ENCODE assay signal across 9 mouse cellular contexts in the genomic region with DNA sequence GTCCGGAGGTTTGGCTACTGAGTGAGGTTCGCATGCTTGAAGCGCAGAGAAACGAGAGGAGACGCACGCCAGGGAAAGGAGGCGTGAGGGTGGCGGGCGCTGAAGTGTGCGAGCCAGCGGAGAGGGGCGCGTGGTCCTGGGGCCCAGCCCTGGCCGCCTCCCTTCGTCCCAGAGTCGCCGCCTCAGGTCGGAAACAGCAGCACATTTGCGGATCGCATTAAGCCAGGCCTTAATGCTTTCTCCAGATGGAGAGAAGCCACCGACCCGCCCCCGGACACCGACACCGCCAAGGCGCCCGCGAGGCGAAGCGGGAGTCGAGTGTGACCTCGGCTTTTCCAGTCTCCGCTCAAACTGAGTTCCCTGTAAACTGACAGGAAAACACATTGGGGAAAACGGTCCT. TPM values are rescaled to one million over a fixed set of nuclear protein-coding genes. Genes with fewer than 3 reads are reported as not detected.
DNase-seq lines count a peak whose midpoint lies in the region; ATAC-seq and TF ChIP-seq lines count a peak whose summit lies in the region.
"Had no signal": no experiment of that assay in that cellular context is flagged by ENCODE, and none has a peak within 500 bp of the region (broad histone marks: within the 10 kb centered on the region; RNA-seq: fewer than 3 reads in every experiment).

No protein-coding gene starts in this region.

- peaks cover 14% of the 10 kb centered on the region for H3K4me1 ChIP-seq in forebrain, embryonic 12.5 days
- H3K4me1 ChIP-seq in heart, postnatal 0 days (ENCODE audit: control insufficient read depth, insufficient read depth): no peaks in the 10 kb centered on the region
- H3K4me1 ChIP-seq in lung, embryonic 15.5 days: peaks cover 17% of the 10 kb centered on the region

- TF ChIP-seq CTCF in heart, postnatal 0 days (IDR thresholded peaks at IDR 0.05; ENCODE audit: low read depth): no peak

- peaks cover 61% of the 10 kb centered on the region for H3K27me3 ChIP-seq in forebrain, embryonic 12.5 days
- H3K27me3 ChIP-seq in heart, postnatal 0 days (ENCODE audit: control insufficient read depth, insufficient read depth, low read length): peaks cover 26% of the 10 kb centered on the region
- peaks cover 65% of the 10 kb centered on the region for H3K27me3 ChIP-seq in lung, embryonic 15.5 days

- H3K4me3 ChIP-seq in forebrain, embryonic 12.5 days (replicated peaks): peak overlapping the region; percentile 47
- peak overlapping the region; percentile 57 for H3K4me3 ChIP-seq in heart, postnatal 0 days (ENCODE audit: low read depth, low read length)
- peak overlapping the region; percentile 54 for H3K4me3 ChIP-seq in lung, embryonic 15.5 days

- WGBS in forebrain, embryonic 12.5 days: 2% methylated on average over 34 of the region's 34 CpGs
- 1% methylated on average over 31 of the region's 34 CpGs for WGBS in heart, postnatal 0 days
- WGBS in lung, embryonic 15.5 days: 1% methylated on average over 32 of the region's 34 CpGs

- 0 out of 2 replicates have a peak, but pooled peaks have one; percentile 28 for ATAC-seq in forebrain, embryonic 12.5 days (ENCODE audit: low FRiP score)
- peak; percentile 35 for ATAC-seq in heart, postnatal 0 days (ENCODE audit: insufficient read depth, low read depth)
- no peak for ATAC-seq in lung, embryonic 15.5 days (ENCODE audit: borderline replicate concordance, extremely low read depth, low FRiP score, low TSS enrichment)
- ATAC-seq in granulocyte monocyte progenitor cell, adult 5-6 weeks (replicated peaks; ENCODE audit: poor library complexity, severe bottlenecking): no peak

- peak overlapping the region; percentile 83 for H3K4me2 ChIP-seq in forebrain, embryonic 12.5 days
- peak overlapping the region; percentile 79 for H3K4me2 ChIP-seq in heart, postnatal 0 days (ENCODE audit: low read depth, low read length)
- peak overlapping the region; percentile 94 for H3K4me2 ChIP-seq in lung, embryonic 15.5 days

- no peak overlapping the region for H3K9ac ChIP-seq in forebrain, embryonic 12.5 days
- H3K9ac ChIP-seq in heart, postnatal 0 days (replicated peaks; ENCODE audit: low read depth, low read length): no peak overlapping the region
- peak overlapping the region; percentile 28; the same call in 1 of the 2 replicates for H3K9ac ChIP-seq in lung, embryonic 15.5 days

- peak; percentile 11 for DNase-seq in thymus, postnatal 4 days
- no peak for DNase-seq in thymus, postnatal 0 days (ENCODE audit: low spot score)
- peak; percentile 19 for DNase-seq in heart, postnatal 0 days (ENCODE audit: low spot score)
- peak; percentile 41 for DNase-seq in skeletal muscle tissue, adult 2 months (ENCODE audit: low read depth, low spot score)
- DNase-seq in layer of hippocampus, adult 18-20 months (ENCODE audit: low spot score in 2 of 2): no peak

- H3K36me3 ChIP-seq in forebrain, embryonic 12.5 days (replicated peaks): no peaks in the 10 kb centered on the region
- no peaks in the 10 kb centered on the region for H3K36me3 ChIP-seq in heart, postnatal 0 days (replicated peaks; ENCODE audit: control insufficient read depth, insufficient read depth, low read length)
- no peaks in the 10 kb centered on the region for H3K36me3 ChIP-seq in lung, embryonic 15.5 days

- no peak for TF ChIP-seq EP300 in heart, postnatal 0 days (IDR thresholded peaks at IDR 0.05; ENCODE audit: low read depth)

- no peaks in the 10 kb centered on the region for H3K9me3 ChIP-seq in forebrain, embryonic 12.5 days
- H3K9me3 ChIP-seq in heart, postnatal 0 days (replicated peaks; ENCODE audit: control insufficient read depth, low read length): no peaks in the 10 kb centered on the region
- no peaks in the 10 kb centered on the region for H3K9me3 ChIP-seq in lung, embryonic 15.5 days

- H3K27ac ChIP-seq in forebrain, embryonic 12.5 days: no peak overlapping the region
- no peak overlapping the region for H3K27ac ChIP-seq in heart, postnatal 0 days (ENCODE audit: low read depth)
- no peak overlapping the region for H3K27ac ChIP-seq in lung, embryonic 15.5 days

RNA-seq across cellular contexts. Expression of a gene that starts 0.6 kb away (rescaled TPM):
- polyA plus RNA-seq in thymus, postnatal 0 days (2015; fragmentation: Nextera tagmentation; extraction: Ambion mirVana): 0.15 and 0.20 TPM in 2 replicates
- polyA plus RNA-seq in forebrain, embryonic 12.5 days (2016; fragmentation: Nextera tagmentation; extraction: Ambion mirVana): 0.15 and 0.56 TPM in 2 replicates
- 2.0 and 4.1 TPM in 2 replicates for total RNA-seq in heart, postnatal 0 days (2014; rRNA removed; ENCODE audit: low replicate concordance)
- polyA plus RNA-seq in heart, postnatal 0 days (2015; fragmentation: Nextera tagmentation; extraction: Ambion mirVana): 1.00 and 1.0 TPM in 2 replicates
- 1.2 and 2.1 TPM in 2 replicates for polyA plus RNA-seq in lung, embryonic 15.5 days (2015; fragmentation: Nextera tagmentation; extraction: Ambion mirVana)
- 0.21 TPM in 1 of 2 replicates, not detected in the other for total RNA-seq in granulocyte monocyte progenitor cell, adult 5-6 weeks (2014; fragmentation: Nextera tagmentation)
- total RNA-seq in granulocyte monocyte progenitor cell, adult 5-6 weeks (2017): not detected in 2 replicates
- 1 to 10 TPM; 2.0 to 2.2 TPM for total RNA-seq in layer of hippocampus, adult 18-20 months (2021)
- total RNA-seq: neutrophil, adult 5-6 weeks had no signal

Comparison
In these comparisons a context has a peak if more than half of its experiments do, and no peak if none do; other contexts are left out.
1. DNase-seq: peak in thymus, postnatal 4 days (single experiment), heart, postnatal 0 days (single experiment) and skeletal muscle tissue, adult 2 months (single experiment); none in thymus, postnatal 0 days (single experiment) and layer of hippocampus, adult 18-20 months (0 of 2).
2. ATAC-seq: peak in forebrain, embryonic 12.5 days (single experiment) and heart, postnatal 0 days (single experiment); none in lung, embryonic 15.5 days (single experiment) and granulocyte monocyte progenitor cell, adult 5-6 weeks (single experiment).
3. Peak in every context shown above with its lines, with median percentiles within 50 percentile points of each other: H3K4me2 ChIP-seq and H3K4me3 ChIP-seq.